Mouse (Mus musculus) layer of hippocampus, adult 9-10 months (tissue): ENCODE results near the gene Pex6.

Experiments
- DNase-seq: peaks from one replicate; pipeline ENCODE4 v3.0.0; 2022; ENCODE audit warnings: low spot score

Pex6 gene

DNA sequence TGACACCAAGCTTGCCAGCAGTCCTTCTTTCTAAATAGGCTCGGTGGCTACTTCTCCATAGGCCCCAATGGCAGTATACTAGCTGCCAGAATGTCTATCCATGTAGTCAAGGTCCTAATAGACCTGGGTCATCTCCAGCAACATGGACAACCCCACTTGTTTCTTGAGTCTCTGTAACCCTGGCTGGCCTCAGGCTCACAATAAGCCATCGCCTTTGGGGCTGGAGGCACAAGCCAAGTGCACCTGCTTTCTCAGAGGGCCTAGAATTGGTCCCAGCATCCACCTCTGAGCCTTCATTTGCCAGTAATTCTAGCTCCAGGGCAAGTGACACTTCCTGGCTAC, 62.8 kb downstream of the Pex6 start:
- no peak for DNase-seq

DNA sequence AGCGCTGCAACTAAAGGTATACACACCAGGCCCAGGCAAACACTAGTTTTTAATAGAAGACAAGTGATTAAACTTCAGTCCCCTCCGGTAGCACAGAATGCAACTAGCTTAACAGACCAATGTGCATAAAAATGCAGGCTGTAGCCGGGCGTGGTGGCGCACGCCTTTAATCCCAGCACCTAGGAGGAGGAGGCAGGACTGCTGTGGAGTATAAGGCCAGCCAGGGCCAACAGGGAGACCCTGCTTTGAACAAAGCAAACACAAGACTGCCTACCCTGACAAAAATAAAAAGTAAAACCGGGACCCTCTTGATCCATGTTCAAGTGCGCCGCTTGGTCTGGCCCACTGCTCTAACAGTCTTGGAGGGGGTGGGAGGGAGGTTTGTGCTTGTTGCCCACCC, 63.8 kb downstream of the Pex6 start:
- no peak for DNase-seq
